8 mouse cellular contexts compared by ENCODE assay signal in the genomic region with DNA sequence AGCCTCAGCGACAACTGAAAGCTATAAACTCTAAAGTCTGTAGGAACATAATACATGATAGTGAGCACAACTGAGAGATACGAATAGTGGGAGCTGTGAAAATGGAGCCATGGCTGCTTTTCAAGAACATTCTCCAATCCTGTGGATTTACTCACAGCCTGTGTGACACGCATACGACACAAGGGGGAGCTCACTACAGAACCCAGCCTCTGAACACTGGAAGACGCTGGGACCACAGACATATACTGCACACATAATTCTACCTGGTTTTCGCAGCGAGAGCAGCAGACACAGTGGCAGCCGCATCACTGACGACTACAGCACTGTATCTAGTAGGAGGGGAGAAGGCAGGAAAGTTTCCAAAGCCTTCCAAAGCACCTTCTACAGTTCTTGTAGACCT.
DNase-seq lines count a peak whose midpoint lies in the region; ATAC-seq and TF ChIP-seq lines count a peak whose summit lies in the region.

No protein-coding gene starts in this region.

- H3K4me3 ChIP-seq in kidney, adult 2 months (ENCODE audit: insufficient read depth, low read depth, low read length), result peak overlapping the region; percentile 29; the same call in 1 of the 2 replicates
- no peak overlapping the region for H3K4me3 ChIP-seq in limb, embryonic 11.5 days (ENCODE audit: low read depth, low read length)
- no peak overlapping the region for H3K4me3 ChIP-seq in midbrain, embryonic 12.5 days

- peaks cover 4% of the 10 kb centered on the region; the same call in 1 of the 2 replicates for H3K4me1 ChIP-seq in kidney, adult 2 months (ENCODE audit: control insufficient read depth, insufficient read depth, low read length)
- H3K4me1 ChIP-seq in limb, embryonic 11.5 days (ENCODE audit: control insufficient read depth, insufficient read depth, low read length), result no peaks in the 10 kb centered on the region
- no peaks in the 10 kb centered on the region for H3K4me1 ChIP-seq in midbrain, embryonic 12.5 days

- H3K9ac ChIP-seq in limb, embryonic 11.5 days (ENCODE audit: low read length), result no peak overlapping the region
- H3K9ac ChIP-seq in midbrain, embryonic 12.5 days (replicated peaks), result no peak overlapping the region

- no peaks in the 10 kb centered on the region for H3K36me3 ChIP-seq in kidney, adult 2 months (ENCODE audit: control insufficient read depth, insufficient read depth, low read length)
- H3K36me3 ChIP-seq in limb, embryonic 11.5 days (ENCODE audit: control insufficient read depth, insufficient read depth, low read length), result no peaks in the 10 kb centered on the region
- H3K36me3 ChIP-seq in midbrain, embryonic 12.5 days, result no peaks in the 10 kb centered on the region

- TF ChIP-seq CTCF in kidney, adult 2 months (conservative IDR thresholded peaks at IDR 0.05; ENCODE audit: insufficient read depth, insufficient read length, low read depth, low read length), result peak; percentile 70

- no peak for TF ChIP-seq POLR2A in kidney, adult 2 months (IDR thresholded peaks at IDR 0.05; ENCODE audit: low read depth, low read length)

- ATAC-seq in limb, embryonic 11.5 days (ENCODE audit: insufficient number of reproducible peaks, low FRiP score, low TSS enrichment, low read depth), result peak; percentile 31; the same call in 1 of the 2 replicates
- ATAC-seq in midbrain, embryonic 12.5 days (ENCODE audit: low FRiP score, low read depth), result peak; percentile 80

- no peaks in the 10 kb centered on the region for H3K27me3 ChIP-seq in kidney, adult 2 months (replicated peaks; ENCODE audit: control insufficient read depth, insufficient read depth, low read length)
- H3K27me3 ChIP-seq in limb, embryonic 11.5 days (ENCODE audit: control insufficient read depth, insufficient read depth, low read length), result no peaks in the 10 kb centered on the region
- H3K27me3 ChIP-seq in midbrain, embryonic 12.5 days, result no peaks in the 10 kb centered on the region

- H3K4me2 ChIP-seq in limb, embryonic 11.5 days (ENCODE audit: low read depth, severe bottlenecking), result no peak overlapping the region
- H3K4me2 ChIP-seq in midbrain, embryonic 12.5 days (replicated peaks), result no peak overlapping the region

- peak; percentile 21 to 26 for DNase-seq in urinary bladder, adult 18-20 months (ENCODE audit: low spot score in 2 of 2)
- DNase-seq in urinary bladder, adult 2 months (ENCODE audit: low spot score), result no peak
- peak; percentile 78 for DNase-seq in embryo, embryonic 10 days (ENCODE audit: low spot score)
- DNase-seq in gastrocnemius, postnatal 10 days, result peak; percentile 36
- DNase-seq in kidney, adult 2 months, result peak; percentile 65
- peak; percentile 69 for DNase-seq in limb, embryonic 11.5 days (ENCODE audit: low spot score)
- peak; percentile 24 for DNase-seq in spleen, adult 12 weeks (ENCODE audit: low spot score)

- 36% methylated on average over 9 of the region's 9 CpGs for WGBS in kidney, adult 2 months
- 57% methylated on average over 9 of the region's 9 CpGs for WGBS in limb, embryonic 11.5 days
- WGBS in midbrain, embryonic 12.5 days, result 54% methylated on average over 9 of the region's 9 CpGs

- H3K9me3 ChIP-seq in limb, embryonic 11.5 days (ENCODE audit: control insufficient read depth, low read length), result no peaks in the 10 kb centered on the region
- H3K9me3 ChIP-seq in midbrain, embryonic 12.5 days, result no peaks in the 10 kb centered on the region

- H3K27ac ChIP-seq in kidney, adult 2 months (ENCODE audit: insufficient read depth, low read depth, low read length), result no peak overlapping the region
- no peak overlapping the region for H3K27ac ChIP-seq in limb, embryonic 11.5 days (replicated peaks; ENCODE audit: low read depth, low read length)
- H3K27ac ChIP-seq in midbrain, embryonic 12.5 days (replicated peaks), result no peak overlapping the region
